Mouse (Mus musculus) CD4-positive helper T cell, adult 2 months (primary cell): ENCODE data around the gene Comp.

Experiments
- DNase-seq: peaks from one replicate; pipeline ENCODE4 v3.0.0-alpha.2; 2012; ENCODE audit warnings: low read depth, missing footprints, low spot score

Comp gene

DNA sequence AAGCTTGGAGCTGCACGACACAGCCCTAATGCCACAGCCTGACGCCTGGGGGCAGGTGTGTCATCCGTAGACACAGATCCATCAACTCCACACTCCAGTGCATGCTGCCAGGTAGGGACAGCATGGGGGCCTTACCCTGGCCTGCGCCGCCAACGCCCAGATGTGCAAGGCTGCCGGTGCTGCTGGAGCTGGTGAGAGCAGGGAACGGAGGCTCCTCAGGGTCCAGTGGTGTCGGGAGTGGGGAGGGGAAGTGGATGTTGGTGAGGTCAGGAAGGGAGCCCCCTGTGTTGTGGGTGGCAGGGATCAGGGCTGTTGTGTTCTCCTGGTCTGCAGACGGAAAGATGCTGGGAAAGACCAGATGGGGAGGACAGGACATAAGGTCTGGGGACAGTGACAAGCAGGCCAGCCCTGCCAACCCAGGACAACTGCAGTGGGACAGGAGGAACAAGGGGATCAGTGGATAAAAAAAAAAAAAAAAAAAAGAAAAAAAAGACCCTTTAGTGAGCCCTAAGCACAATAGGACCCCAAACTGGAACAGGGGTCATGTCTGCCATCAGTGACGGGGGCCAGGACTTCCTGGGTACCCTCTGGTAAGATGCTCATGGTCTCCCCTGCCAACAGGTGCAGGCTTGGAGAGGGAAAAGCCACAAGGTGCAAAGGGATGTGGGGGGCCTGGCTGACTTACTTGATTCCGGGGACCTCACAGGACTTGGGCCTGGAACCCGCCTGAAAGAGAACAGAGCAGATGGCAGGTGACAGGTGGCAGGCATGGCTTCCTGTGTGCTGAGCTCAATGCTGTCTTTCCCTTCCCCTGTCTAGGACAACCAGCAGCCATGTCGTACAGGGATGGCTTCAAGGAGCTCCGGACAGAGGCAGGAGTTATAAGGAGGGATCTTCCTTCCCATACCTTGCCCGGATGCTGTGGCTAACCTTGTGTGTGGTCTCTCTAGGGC, 24.5 kb downstream of the Comp start:
- no peak for DNase-seq

DNA sequence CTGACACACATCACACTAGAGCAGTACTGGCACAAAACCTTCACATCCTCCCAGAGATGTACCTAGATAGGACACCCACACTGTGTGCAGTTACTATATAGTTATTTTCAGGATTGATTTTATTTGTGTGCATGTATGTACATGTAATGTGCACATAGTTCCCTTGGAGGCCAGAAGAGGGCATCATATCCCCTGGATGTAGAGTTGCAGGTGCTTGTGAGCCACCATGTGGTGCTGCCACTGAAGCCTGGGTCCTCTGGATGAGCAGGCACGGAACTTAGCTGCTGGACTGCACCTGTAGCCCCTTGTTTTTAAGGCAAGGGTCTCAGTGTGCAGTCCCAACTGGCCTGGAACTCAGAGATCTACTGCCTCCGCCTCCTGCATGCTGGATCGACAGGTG, 30.9 kb downstream of the Comp start:
- DNase-seq, result no peak

DNA sequence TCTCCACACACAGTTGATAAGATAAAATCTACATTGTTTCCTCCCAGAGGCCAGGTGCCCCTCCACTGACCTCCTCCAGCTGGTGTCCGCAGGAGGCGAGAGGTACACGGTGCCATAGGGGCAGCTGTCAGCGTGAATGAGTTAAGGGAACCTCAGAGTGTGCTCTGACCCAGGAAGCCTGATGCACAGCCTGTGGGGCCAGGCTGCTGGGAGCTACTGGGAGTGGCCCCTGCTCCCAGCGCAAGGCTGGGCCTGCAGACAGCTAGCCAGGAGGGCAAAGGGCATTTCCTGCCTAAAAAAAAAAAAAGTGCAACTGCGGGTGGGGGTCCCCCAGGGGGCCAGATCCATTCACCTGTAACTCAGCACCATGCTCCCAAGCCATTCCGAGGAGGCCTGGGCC, 31.8 kb downstream of the Comp start:
- no peak for DNase-seq

DNA sequence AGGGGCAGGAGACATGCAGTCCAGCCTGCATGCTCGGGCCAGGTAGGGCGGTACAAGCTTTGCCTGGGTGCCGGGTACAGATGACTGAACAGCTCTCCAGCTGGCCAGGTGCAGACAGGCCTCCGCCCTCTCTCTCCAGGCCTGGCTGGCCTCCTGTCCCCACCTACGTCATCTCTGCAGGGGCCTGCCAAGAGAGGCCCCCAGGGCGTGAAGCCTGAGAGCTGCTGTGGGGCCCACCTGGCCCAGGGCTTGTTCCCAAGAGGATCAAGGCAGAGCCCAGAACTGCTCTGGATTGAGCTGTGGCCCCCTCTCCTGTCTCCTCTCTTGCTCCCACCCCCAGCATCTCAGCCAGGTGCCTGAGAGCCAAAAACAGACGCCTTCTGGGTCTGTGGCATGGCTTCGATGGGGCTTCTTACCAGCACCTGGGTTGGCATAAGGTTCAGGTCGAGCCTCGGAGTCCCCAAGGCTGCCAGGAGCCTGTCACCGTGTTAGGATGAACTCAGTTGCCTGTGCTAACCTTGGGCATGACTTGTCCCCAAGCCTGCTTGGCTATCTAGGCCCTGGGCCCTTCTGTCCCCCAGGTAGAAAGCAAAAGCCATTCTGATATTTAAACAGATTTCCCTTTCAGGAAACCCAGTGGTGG, 33.2 kb downstream of the Comp start:
- no peak for DNase-seq

DNA sequence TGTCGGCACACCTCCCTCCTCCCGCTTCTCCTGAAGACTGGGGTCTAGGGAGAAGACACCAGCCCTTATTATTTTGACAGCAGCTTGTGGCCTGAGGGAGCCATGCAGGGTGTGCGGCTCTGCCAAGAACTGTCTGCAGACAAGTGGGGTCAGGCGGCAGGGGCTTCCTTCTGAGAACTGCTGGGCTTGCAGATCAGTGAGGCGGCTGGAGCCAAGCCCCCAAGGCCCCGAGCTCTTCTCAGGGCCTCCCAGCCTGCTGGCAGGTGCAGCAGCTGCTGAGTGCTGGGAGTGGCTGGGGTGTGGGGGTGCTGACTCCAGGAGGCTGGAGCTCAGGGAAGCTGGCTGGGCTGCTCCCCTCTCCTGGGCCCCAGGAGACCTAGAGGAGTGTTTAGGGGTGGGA, 34.9 kb downstream of the Comp start:
- no peak for DNase-seq

DNA sequence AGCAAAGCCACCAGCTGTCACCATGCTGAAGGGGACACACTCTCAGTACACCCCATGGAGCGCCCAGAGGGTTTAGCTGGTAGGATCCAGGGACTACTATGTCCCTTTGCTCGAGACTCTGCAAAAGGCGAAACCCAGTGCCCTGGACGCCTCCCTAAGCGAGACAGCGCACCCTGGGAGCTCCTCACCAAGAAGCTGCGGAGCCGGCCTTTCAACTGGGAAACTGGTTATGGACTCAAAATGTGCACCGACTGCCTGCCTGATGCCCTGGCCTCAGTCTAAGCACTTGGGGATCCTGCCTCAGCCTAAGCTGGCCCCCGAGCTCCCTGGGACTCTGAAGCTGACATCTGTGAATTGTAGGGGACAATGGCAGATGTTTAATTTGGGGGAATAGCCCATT, 35.7 kb downstream of the Comp start:
- no peak for DNase-seq

DNA sequence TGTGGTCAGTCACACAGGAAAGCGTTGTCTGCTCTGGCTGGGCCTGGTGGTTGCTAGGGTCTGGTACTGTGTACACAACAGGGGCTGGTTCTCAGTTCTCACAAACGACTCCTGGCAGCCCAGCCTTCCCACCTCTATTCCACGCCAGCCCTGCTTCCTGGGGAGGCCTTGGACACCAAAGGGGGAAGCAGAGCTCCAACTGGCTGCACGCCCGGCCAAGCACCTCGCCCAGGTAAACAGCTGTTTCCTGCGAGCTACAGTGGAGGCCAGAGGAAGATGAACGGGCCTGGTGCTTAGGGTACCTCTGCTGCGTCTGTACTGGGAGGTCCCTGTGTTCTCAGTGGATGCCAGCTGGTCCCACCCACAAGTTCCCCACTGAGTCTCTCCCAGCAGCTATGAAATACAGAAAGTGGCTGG, 36.1 kb downstream of the Comp start:
- DNase-seq, result no peak

DNA sequence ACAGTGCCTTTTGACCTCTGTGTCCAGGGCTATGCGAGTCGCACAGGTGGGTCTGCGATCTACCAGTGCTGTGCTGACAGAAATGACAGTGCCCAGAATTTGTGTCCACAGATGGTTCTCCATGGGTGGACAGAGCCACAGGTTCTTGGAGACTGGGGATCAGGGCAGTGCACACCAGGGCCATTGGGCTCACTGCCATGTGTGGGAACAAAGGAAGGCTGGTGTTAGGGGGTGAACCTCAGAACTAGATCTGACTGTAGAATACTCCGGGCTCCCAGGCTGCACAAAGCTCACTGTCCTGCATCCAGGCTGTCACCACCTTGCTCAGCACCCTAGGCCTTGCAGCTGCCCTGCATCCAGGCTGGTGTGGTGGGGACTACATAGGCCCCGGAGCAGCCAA, 36.9 kb downstream of the Comp start:
- DNase-seq, result no peak

DNA sequence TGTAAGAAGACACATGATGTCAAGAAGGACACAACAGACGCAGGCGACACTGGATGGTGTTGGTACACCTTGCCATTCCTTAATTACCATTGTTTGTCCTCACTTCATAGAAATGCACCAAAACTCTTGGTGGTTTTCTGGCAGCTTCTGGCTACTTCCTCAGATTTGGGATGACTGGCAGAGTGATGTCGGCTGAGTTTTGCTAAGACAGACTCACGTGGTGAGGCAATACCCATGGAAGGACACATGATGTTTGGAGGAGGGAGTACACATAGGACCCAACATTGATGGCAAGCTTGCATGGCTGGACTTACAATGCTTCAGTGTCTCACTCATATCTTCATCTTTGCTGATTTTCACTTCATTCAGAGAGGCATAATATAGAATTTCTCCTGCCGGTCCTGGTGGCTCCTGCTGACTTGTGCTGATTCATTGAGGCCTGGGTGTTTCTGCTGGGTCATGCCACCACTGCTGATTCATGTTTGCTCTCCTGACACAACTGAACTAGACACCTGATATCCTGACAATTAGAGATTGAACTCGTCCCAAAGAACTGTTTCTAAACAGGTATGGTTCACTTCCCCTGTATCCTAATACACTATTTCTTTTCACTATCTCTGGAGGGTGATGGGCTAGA, 41.1 kb downstream of the Comp start:
- DNase-seq, result no peak

DNA sequence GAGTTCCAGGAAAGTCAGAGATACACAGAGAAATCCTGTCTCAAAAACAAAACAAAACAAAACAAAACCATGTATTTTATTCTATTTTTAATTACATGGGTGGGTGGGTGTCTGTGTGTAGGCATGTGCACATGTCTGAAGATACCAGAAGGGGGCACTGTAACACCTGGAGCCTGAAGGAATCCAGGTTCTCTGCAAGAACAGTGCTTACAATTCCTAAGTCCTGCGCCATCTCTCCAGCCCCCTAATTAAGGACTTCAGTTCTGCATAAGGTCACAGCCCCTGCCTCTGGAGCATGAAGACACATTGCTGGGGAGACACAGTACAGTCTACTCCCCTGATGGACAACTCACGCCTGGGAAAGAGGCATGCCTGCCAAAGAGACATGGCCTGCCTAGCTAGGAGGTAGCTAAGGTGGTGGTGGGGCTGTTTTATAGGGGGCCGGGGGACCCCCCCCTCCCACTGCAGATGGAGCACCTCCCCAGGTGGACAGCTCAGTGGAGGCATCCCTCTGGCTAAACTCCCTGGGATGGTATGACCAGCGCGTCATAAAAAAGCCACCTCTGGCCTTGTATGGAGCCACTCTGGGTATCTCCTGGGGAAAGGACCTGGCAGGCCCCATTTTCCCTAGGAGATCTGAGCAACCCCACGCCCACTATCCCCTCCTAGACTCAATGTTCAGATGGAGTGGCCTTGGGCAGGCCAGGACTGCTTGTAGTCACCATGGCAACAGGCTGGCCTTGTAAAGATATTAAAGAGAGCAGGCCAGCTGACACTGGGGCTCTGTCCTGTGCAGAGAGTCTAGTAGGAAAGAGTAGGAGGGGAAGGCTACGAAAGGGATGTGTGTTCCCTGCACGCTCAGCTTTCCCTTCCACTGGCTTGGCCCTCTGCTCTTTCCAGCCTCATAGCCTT, 42.4 kb downstream of the Comp start:
- peak; percentile 37 for DNase-seq

DNA sequence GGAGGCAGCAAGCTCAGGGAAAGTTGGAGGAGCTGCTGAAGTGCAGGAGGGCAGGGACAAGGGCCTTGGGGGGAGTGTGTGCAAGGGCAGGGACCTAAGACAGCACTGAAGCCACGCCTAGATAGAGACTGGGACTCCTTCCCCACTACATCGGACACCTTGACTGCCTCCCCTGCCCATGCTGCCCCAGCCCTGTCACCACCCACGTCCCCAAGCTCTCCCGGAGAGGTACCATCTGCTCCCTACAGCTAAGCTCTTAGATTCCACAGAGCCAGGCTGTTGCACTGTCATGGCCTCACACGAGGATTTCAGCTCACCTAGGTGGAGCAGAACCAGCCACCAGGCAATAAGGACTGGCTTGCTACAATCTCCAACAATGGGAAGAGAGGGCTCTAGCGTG, 43.6 kb downstream of the Comp start:
- no peak for DNase-seq

DNA sequence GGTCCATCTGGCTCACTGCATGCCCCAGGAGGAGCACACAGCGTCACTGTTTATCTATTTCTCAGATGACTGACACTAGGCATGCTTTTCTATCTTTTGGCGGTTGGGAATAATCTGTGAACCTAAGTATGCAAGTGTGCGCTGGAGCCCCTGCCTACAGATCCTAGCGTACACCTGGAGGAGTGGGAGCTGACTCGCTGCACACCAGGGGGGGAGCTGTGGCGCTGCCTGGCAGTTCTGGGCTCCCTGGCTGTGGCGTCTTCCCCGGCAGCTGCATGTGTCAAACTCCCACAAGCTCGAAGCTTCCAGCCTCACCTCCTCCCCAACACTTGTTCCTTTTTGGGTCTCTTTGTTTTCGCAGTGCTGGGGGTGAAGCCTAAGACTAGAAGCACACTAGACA, 44.6 kb downstream of the Comp start:
- no peak for DNase-seq

DNA sequence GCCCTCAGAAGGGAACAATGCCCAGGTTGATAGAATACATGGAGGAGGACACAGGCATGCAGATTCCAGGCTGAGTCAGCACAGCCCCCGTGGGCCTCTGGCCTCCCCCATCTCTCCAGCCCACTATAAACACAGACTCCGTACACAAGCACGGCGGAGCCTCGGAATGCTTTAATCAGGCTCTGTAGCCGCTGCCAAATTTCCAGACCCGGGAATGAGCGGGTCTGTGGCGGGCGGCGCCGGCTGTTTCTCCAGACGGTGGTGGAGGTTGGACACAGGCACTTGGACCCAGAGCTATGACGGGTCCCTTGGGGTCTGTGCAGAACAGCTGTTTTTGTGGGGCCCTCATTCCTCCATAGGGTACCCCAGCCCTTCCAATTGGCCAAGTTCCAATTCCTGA, 45.6 kb downstream of the Comp start:
- no peak for DNase-seq

DNA sequence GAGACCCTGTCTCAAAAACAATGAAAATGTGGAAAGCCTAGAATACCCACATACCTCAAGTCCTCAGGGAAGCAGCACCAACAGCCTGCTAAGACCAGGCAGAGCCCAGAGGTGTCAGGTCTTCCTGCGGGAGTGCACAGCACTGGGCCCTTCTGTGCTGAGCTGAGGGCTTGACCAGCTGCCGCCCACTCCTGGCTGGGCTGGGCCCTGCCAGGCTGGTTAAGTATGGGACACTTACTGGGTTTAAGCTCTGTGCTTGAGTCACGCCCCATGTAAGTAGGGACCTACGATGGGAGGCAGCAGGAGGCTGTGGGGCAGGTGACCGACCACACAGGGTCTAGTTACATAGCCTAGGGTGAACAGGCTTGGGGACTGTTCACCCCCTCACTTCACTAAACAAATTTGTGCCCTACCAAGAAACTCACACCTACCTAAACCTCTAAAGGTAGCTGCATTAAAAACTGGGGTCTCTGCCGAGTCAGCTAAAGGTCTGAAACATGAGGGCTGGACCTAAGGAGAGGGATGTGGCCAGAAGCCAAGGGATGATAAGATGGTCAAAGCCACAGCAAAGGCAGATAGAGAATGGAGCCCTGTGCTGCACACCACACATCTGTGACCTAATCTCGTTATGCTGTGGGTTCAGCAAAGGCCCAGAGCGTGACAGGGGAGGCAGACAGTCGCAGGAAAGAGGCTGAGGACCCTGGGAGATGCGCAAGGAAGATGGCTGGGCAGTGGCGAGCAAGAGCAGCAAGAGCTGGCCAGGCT, 46.7 kb downstream of the Comp start:
- no peak for DNase-seq

DNA sequence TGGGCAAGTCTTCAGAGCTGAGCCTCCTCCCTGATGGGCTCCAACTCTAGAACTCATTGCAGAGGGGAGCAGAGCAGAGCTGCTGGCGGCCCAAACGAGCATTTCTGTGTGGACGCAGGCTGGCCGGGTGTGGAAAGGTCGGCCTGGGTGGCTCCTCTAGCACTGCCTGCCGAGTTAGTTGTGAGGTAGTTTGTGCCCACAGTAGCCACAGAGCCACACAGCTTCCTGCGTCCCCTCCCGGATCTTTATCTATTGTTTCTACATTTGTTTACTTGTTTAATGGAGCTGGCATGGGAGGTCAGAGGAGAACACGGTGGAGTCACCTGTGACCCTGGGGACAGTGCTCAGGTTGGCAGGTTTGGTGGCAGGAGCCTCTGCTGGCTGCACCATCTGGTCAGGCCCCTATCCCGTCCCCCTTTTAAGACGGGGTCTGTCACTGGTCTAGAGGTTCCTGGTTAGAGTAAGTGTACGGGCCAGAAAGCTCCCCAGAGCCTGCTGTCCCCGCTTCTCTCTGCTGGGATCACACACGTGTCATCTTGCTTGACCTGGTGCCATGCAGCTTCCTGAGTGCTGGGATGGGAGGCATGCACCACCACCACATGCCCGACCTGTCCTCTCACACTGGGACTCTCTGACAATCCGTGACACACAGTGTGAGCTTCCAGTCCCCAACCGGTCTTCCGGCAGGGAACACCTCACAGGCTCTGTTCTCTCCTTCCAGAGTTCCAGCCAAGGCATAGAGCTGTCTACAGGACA, 48.2 kb downstream of the Comp start:
- no peak for DNase-seq

DNA sequence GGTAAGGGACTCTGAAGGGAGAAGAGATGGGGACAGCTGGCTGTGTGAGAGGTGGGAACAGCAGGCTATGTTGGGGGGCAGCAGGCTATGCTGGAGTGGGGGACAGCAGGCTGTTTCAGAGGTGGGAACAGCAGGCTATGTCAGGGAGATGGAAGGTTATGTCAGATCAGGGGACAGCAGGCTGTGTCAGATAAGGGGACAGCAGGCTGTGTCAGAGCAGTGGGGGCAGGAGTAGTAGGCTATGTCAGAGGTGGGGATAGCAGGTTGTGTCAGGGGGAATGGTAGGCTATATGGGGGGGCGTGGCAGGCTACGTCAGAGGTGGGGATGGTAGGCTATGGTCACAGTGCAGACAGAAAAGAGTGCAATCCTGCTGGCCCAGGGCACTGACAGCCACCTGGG, 49.4 kb downstream of the Comp start:
- no peak for DNase-seq

DNA sequence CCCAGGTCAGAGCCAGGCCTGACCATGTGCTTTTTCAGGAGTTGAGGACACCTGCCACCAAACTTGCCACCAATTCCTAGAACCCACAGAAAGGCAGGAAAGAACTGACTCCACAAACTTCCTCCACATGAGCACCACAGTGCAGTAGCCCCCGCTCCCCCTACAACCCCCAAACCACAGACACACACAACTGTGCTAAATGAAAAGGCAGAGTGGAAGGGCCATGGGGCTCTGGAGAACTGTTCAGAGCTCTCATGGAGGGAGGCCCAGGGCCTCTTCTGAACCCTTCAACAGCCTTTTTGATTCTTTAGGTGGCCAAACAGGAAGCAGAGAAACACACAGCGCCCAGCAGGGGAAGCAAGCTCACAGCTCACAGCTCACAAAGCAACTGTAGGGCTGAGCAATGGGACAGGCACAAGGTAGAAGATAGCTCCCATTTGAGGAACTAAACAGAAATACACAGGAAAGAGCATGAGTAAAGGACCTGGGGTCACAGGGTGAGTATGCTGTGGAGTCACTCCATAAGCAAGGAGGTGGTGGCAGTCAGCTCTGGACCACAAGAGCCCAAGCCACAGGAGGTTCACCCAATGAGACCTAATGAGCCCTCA, 53.0 kb downstream of the Comp start:
- DNase-seq, result no peak

DNA sequence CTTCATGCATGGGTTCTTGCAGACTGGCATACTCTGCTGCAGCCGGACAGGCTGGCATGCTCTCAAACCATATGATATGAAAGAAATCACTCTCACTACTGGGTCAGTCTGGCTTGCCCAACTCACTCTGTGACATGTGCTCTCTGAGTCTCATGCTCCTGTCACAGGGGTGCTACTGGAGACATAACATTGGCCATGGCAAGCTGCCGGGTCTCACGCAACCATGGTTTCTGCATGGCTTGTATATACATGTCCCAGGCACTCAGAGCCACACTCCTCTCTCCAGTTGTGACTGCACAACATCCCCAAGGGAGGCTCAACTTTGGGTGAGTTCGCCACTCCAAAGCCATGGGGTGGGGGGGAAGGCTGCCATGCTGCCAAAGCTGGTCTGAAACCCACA, 57.9 kb downstream of the Comp start:
- DNase-seq, result no peak
